In genomic region chr11:37236601-37237083, GRCm38 (mm10) we compare ENCODE assay signal across 8 mouse cellular contexts. TPM values are rescaled to one million over a fixed set of nuclear protein-coding genes. Genes with fewer than 3 reads are reported as not detected.
A peak's percentile ranks its signal among the peaks of the same experiment; 100 is the strongest.
DNase-seq lines count a peak whose midpoint lies in the region; ATAC-seq lines count a peak whose summit lies in the region.

No protein-coding gene starts in this region.

- H3K4me3 ChIP-seq in midbrain, embryonic 16.5 days (ENCODE audit: low read depth, low read length) = peak overlapping the region; percentile 67

- intact Hi-C loops in heart, postnatal 10 days (cut with DNase I) = no loop called here
- intact Hi-C loops in left cerebral cortex, postnatal 14 days (cut with DNase I) = no loop called here

- H3K9me3 ChIP-seq in midbrain, embryonic 16.5 days (replicated peaks; ENCODE audit: control insufficient read depth, low read length, poor library complexity, severe bottlenecking) = no peaks in the 10 kb centered on the region

- peak; percentile 4 for DNase-seq in 3134 (ENCODE audit: extremely low read depth, insufficient read length, low spot score)
- DNase-seq in adrenal gland, adult 18-20 months (ENCODE audit: low spot score in 2 of 2) = peak; percentile 14 to 18
- DNase-seq in embryo, embryonic 9.5 days (ENCODE audit: extremely low spot score) = peak; percentile 78
- DNase-seq in heart, postnatal 10 days = peak; percentile 15 to 25
- DNase-seq in left cerebral cortex, postnatal 14 days (ENCODE audit: low spot score in 2 of 2) = peak; percentile 32 to 62
- DNase-seq in yolk sac, embryonic 10.5 days (ENCODE audit: low spot score) = peak; percentile 25

- H3K9ac ChIP-seq in midbrain, embryonic 16.5 days (ENCODE audit: low read depth, low read length) = peak overlapping the region; percentile 81

- WGBS in midbrain, embryonic 16.5 days = under 1% methylated on average over 31 of the region's 31 CpGs

- no peaks in the 10 kb centered on the region for H3K27me3 ChIP-seq in midbrain, embryonic 16.5 days (ENCODE audit: control insufficient read depth, insufficient read depth, low read depth, low read length)

- ATAC-seq in midbrain, embryonic 16.5 days = peak; percentile 90
- no peak for ATAC-seq in inflammation-experienced regulatory T-cells, adult 6 months

- peaks cover 12% of the 10 kb centered on the region for H3K4me1 ChIP-seq in midbrain, embryonic 16.5 days (ENCODE audit: control insufficient read depth, insufficient read depth, low read length)

- peak overlapping the region; percentile 76 for H3K4me2 ChIP-seq in midbrain, embryonic 16.5 days (ENCODE audit: low read length)

- H3K36me3 ChIP-seq in midbrain, embryonic 16.5 days (ENCODE audit: control insufficient read depth, insufficient read depth, low read length) = no peaks in the 10 kb centered on the region

- peak overlapping the region; percentile 100 for H3K27ac ChIP-seq in midbrain, embryonic 16.5 days (ENCODE audit: low read length)

RNA-seq across cellular contexts. Expression of gene Tenm2, which starts 0.9 kb away (rescaled TPM):
- total RNA-seq in adrenal gland, adult 18-20 months (2021) = 1 to 10 TPM in 1 of 2 experiments, under 1 TPM in 1; 0.36 to 1.1 TPM
- under 1 TPM; 0.07 TPM for total RNA-seq in heart, postnatal 10 days (2021)
- 100 to 1,000 TPM in 1 of 2 experiments, 10 to 100 TPM in 1; 71.1 to 107 TPM for total RNA-seq in left cerebral cortex, postnatal 14 days (2021)
- 77.0 and 91.2 TPM in 2 replicates for polyA plus RNA-seq in midbrain, embryonic 16.5 days (2015; fragmentation: Nextera tagmentation; extraction: Ambion mirVana)
- not detected for polyA plus RNA-seq in inflammation-experienced regulatory T-cells, adult 6 months (2017; shearing (Covaris generic))

Comparison
In these comparisons a context has a peak if more than half of its experiments do, and no peak if none do; other contexts are left out.
1. DNase-seq: peak in every context shown above with its lines; median percentile 78 in embryo, embryonic 9.5 days; 47 in left cerebral cortex, postnatal 14 days; 25 in yolk sac, embryonic 10.5 days; 20 in heart, postnatal 10 days; 16 in adrenal gland, adult 18-20 months; 4 in 3134.
2. RNA of gene Tenm2, which starts 0.9 kb away (total RNA-seq): 71.1 to 107 TPM in left cerebral cortex, postnatal 14 days; 0.36 to 1.1 TPM in adrenal gland, adult 18-20 months and 0.07 TPM in heart, postnatal 10 days; every median in the first group is over 10 times any median in the second.